Comparison of ENCODE assay signal across 9 mouse cellular contexts in the genomic region with DNA sequence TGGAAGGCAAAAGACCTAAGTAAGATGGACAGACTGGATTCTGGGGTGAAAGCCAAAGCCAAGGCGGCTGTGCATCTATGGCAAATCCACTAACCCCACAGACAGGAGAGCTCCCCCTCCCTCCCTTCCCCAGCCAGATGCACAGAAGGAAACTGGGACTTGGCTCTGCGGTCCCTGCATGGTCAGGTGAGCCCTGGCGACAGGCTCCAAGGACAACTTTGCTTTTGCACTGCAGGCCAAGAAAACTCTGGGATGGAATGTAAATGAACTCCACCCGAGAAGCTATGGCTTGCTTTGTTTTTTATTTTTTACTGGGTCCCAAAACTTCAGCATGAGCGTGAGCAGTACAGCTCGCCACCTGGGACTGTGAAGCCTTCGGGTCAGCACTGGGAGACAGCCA.
DNase-seq lines count a peak whose midpoint lies in the region; ATAC-seq lines count a peak whose summit lies in the region.
"Had no signal": no experiment of that assay in that cellular context is flagged by ENCODE, and none has a peak within 500 bp of the region (broad histone marks: within the 10 kb centered on the region; RNA-seq: fewer than 3 reads in every experiment).

No protein-coding gene starts in this region.

- 24% methylated on average over 7 of the region's 7 CpGs for WGBS in hindbrain, embryonic 10.5 days
- WGBS in hindbrain, embryonic 14.5 days = 22% methylated on average over 7 of the region's 7 CpGs
- 21% methylated on average over 7 of the region's 7 CpGs for WGBS in forebrain, embryonic 11.5 days
- WGBS in intestine, embryonic 15.5 days = 50% methylated on average over 7 of the region's 7 CpGs
- WGBS in lung, embryonic 16.5 days = 29% methylated on average over 7 of the region's 7 CpGs

- ATAC-seq in hindbrain, embryonic 14.5 days (ENCODE audit: low FRiP score) = no peak
- ATAC-seq in forebrain, embryonic 11.5 days (replicated peaks; ENCODE audit: low FRiP score) = no peak
- ATAC-seq in intestine, embryonic 15.5 days = no peak
- ATAC-seq in lung, embryonic 16.5 days (ENCODE audit: low read depth) = no peak
- ATAC-seq in megakaryocyte progenitor cell, adult 5-6 weeks (replicated peaks; ENCODE audit: poor library complexity) = no peak
- no peak for ATAC-seq in granulocyte monocyte progenitor cell, adult 5-6 weeks (replicated peaks; ENCODE audit: poor library complexity, severe bottlenecking)

- peaks cover 10% of the 10 kb centered on the region for H3K27me3 ChIP-seq in hindbrain, embryonic 10.5 days (ENCODE audit: insufficient read depth, poor library complexity, severe bottlenecking)
- no peaks in the 10 kb centered on the region; the same call in 1 of the 2 replicates for H3K27me3 ChIP-seq in hindbrain, embryonic 14.5 days (ENCODE audit: control insufficient read depth, insufficient read depth, low read length)
- no peaks in the 10 kb centered on the region for H3K27me3 ChIP-seq in forebrain, embryonic 11.5 days (ENCODE audit: control insufficient read depth, insufficient read depth, low read length)
- no peaks in the 10 kb centered on the region for H3K27me3 ChIP-seq in intestine, embryonic 15.5 days (replicated peaks)
- H3K27me3 ChIP-seq in lung, embryonic 16.5 days (ENCODE audit: control insufficient read depth, insufficient read depth, low read depth, low read length) = peaks cover 3% of the 10 kb centered on the region; the same call in 1 of the 2 replicates

- no peak overlapping the region for H3K9ac ChIP-seq in hindbrain, embryonic 14.5 days
- H3K9ac ChIP-seq in forebrain, embryonic 11.5 days (ENCODE audit: low read length) = no peak overlapping the region
- no peak overlapping the region for H3K9ac ChIP-seq in intestine, embryonic 15.5 days
- H3K9ac ChIP-seq in lung, embryonic 16.5 days (ENCODE audit: low read length) = 0 out of 2 replicates have a peak overlapping the region, but pooled peaks have one; percentile 1
- H3K9ac ChIP-seq: liver, embryonic 14.5 days had no signal

- peak overlapping the region; percentile 49 for H3K4me3 ChIP-seq in hindbrain, embryonic 10.5 days
- H3K4me3 ChIP-seq in hindbrain, embryonic 14.5 days (replicated peaks; ENCODE audit: low read length) = no peak overlapping the region
- H3K4me3 ChIP-seq in forebrain, embryonic 11.5 days (ENCODE audit: low read depth, low read length) = no peak overlapping the region
- H3K4me3 ChIP-seq in intestine, embryonic 15.5 days (replicated peaks) = no peak overlapping the region
- H3K4me3 ChIP-seq in lung, embryonic 16.5 days (ENCODE audit: low read length) = no peak overlapping the region

- no peak overlapping the region for H3K4me2 ChIP-seq in hindbrain, embryonic 14.5 days (replicated peaks)
- no peak overlapping the region for H3K4me2 ChIP-seq in forebrain, embryonic 11.5 days (ENCODE audit: low read depth, low read length, severe bottlenecking)
- peak overlapping the region; percentile 19; the same call in 1 of the 2 replicates for H3K4me2 ChIP-seq in intestine, embryonic 15.5 days (replicated peaks)
- peak overlapping the region; percentile 1; the same call in 1 of the 2 replicates for H3K4me2 ChIP-seq in lung, embryonic 16.5 days (ENCODE audit: low read depth, low read length)

- H3K9me3 ChIP-seq in hindbrain, embryonic 10.5 days = no peaks in the 10 kb centered on the region
- H3K9me3 ChIP-seq in hindbrain, embryonic 14.5 days (ENCODE audit: control insufficient read depth, low read length) = no peaks in the 10 kb centered on the region
- no peaks in the 10 kb centered on the region; the same call in 1 of the 2 replicates for H3K9me3 ChIP-seq in forebrain, embryonic 11.5 days (ENCODE audit: control insufficient read depth, low read length)
- H3K9me3 ChIP-seq in intestine, embryonic 15.5 days = no peaks in the 10 kb centered on the region
- H3K9me3 ChIP-seq in lung, embryonic 16.5 days (ENCODE audit: control insufficient read depth, low read length) = no peaks in the 10 kb centered on the region

- peak; percentile 21 for DNase-seq in hindbrain, embryonic 10.5 days (ENCODE audit: low spot score)
- no peak for DNase-seq in hindbrain, embryonic 14.5 days (ENCODE audit: low spot score)
- DNase-seq in forebrain, embryonic 11.5 days (ENCODE audit: low spot score) = peak; percentile 60
- no peak for DNase-seq in adrenal gland, adult 18-20 months (ENCODE audit: low spot score in 2 of 2)

- 0 out of 2 replicates have a peak, but pooled peaks cover 5% of the 10 kb centered on the region for H3K36me3 ChIP-seq in hindbrain, embryonic 10.5 days
- H3K36me3 ChIP-seq in hindbrain, embryonic 14.5 days (replicated peaks; ENCODE audit: control insufficient read depth, insufficient read depth) = no peaks in the 10 kb centered on the region
- no peaks in the 10 kb centered on the region for H3K36me3 ChIP-seq in forebrain, embryonic 11.5 days (ENCODE audit: control insufficient read depth, insufficient read depth, low read length)
- no peaks in the 10 kb centered on the region for H3K36me3 ChIP-seq in intestine, embryonic 15.5 days
- no peaks in the 10 kb centered on the region for H3K36me3 ChIP-seq in lung, embryonic 16.5 days (ENCODE audit: control insufficient read depth, insufficient read depth, low read length)

- peaks cover 71% of the 10 kb centered on the region for H3K4me1 ChIP-seq in hindbrain, embryonic 10.5 days (replicated peaks)
- H3K4me1 ChIP-seq in hindbrain, embryonic 14.5 days (replicated peaks; ENCODE audit: control insufficient read depth, insufficient read depth, low read length) = peaks cover 19% of the 10 kb centered on the region
- H3K4me1 ChIP-seq in forebrain, embryonic 11.5 days (replicated peaks; ENCODE audit: control insufficient read depth, insufficient read depth, low read length) = peaks cover 34% of the 10 kb centered on the region
- H3K4me1 ChIP-seq in intestine, embryonic 15.5 days (replicated peaks) = peaks cover 35% of the 10 kb centered on the region
- H3K4me1 ChIP-seq in lung, embryonic 16.5 days (replicated peaks; ENCODE audit: control insufficient read depth, insufficient read depth, low read length) = peaks cover 37% of the 10 kb centered on the region

- peak overlapping the region; percentile 80 for H3K27ac ChIP-seq in hindbrain, embryonic 10.5 days
- H3K27ac ChIP-seq in hindbrain, embryonic 14.5 days = no peak overlapping the region
- H3K27ac ChIP-seq in forebrain, embryonic 11.5 days (ENCODE audit: low read depth, low read length) = peak overlapping the region; percentile 8; the same call in 1 of the 2 replicates
- peak overlapping the region; percentile 54; the same call in 1 of the 2 replicates for H3K27ac ChIP-seq in intestine, embryonic 15.5 days
- H3K27ac ChIP-seq in lung, embryonic 16.5 days (ENCODE audit: low read length) = peak overlapping the region; percentile 73
- H3K27ac ChIP-seq: liver, embryonic 14.5 days had no signal

Comparison
In these comparisons a context has a peak if more than half of its experiments do, and no peak if none do; other contexts are left out.
1. DNase-seq: peak in hindbrain, embryonic 10.5 days (single experiment) and forebrain, embryonic 11.5 days (single experiment); none in hindbrain, embryonic 14.5 days (single experiment) and adrenal gland, adult 18-20 months (0 of 2).
2. H3K4me2 ChIP-seq: peak in intestine, embryonic 15.5 days (single experiment) and lung, embryonic 16.5 days (single experiment); none in hindbrain, embryonic 14.5 days (single experiment) and forebrain, embryonic 11.5 days (single experiment).